Mouse (Mus musculus) B cell, adult 62 days (primary cell): ENCODE measurements around the gene Tnfaip6. TPM values are rescaled to one million over a fixed set of nuclear protein-coding genes. Genes with fewer than 3 reads are reported as not detected.

Experiments
- total RNA-seq: library from RNA; stranded (reverse); gene quantifications from 4 replicates; pipeline ENCODE4 v1.2.4, GENCODE M21; 2023

Tnfaip6 gene
- not detected in 4 replicates for total RNA-seq

GRCm38 (mm10) chr2:52037882-52038281 lies at the start of gene Tnfaip6:
Gene Tnfaip6, plus strand, starts transcription at chr2:52038009.

DNA sequence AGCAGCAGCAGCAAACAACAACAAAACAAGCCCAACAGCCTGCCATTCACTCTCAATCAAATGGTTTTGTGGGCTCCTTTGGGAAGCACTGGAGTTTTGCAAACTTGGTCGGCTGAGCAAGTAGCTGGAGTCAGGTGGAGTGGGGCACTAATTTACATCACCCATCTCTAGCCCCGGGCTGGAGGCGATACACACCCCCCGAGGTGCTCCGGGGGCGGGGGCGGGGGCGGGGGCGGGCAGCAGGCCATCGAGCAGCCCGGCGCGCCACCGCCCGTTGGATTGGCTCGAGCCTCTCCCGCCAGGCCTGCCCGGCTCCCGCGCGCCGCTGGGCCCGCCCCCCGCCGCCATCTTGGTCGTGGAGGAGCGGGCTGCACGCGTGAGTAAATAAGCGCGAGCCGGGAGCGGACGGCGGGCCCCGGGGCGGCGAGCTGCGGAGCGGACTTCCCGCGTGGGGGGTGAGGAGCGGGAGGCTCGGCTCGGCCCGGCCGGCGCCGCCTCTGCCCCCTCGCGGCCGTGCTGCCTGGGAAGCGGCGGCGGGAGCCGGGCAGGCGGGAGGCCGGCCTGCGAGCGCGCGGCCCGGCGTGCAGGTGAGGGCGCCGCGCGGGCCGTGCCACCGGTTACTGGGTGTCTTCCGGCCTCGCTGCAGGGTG lies 34.8 kb downstream of the Tnfaip6 start, which contains the start of gene Rif1:
TSS of gene Rif1 (plus strand) at position 342 of the 650 bp plus-strand sequence.

Other genes with a start within 250 kb of the Tnfaip6 start
- 23.7 to 29.7 TPM (median 28.1 TPM) in 4 replicates for gene Rbm43, start 102.8 kb upstream of the Tnfaip6 start, total RNA-seq
- 25.1 to 34.2 TPM (median 29.2 TPM) in 4 replicates for gene Nmi, start 64.5 kb upstream of the Tnfaip6 start, total RNA-seq
- gene Rif1, start 34.8 kb downstream of the Tnfaip6 start, total RNA-seq: 46.1 to 55.2 TPM (median 48.5 TPM) in 4 replicates